Mouse (Mus musculus): ENCODE results near the gene Enpp4. TPM values are rescaled to one million over a fixed set of nuclear protein-coding genes. Genes with fewer than 3 reads are reported as not detected.

The Enpp4 gene
- polyA plus RNA-seq, 1 experiment from 2014 or later, result 4.4 TPM

DNA sequence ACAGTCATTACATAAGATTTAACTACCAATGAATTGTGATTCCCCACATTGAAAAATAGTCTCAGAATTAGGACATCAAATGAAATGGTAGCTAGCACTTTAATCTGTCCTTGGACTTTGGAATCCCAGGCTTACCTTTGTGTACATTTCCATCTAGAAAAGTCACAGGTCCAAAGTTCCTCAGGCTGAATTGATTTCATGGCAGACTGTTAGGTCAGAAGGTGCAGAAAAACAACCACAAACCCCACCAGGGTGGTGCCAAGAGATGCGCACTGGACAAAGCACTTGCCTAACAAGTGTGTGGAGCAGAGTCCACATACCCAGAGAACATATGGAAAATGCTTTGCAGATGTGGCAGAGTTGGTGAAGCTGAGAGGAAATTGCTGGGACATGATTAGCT is 48.5 kb downstream of the Enpp4 start:
- Histone ChIP-seq H3K9me3 (replicated peaks; ENCODE audit: control insufficient read depth, low read length) (no peaks in the 10 kb centered on the region), H3K27me3 (replicated peaks; ENCODE audit: control insufficient read depth, insufficient read depth, low read length) (no peaks in the 10 kb centered on the region), H3K4me1 (ENCODE audit: control insufficient read depth, insufficient read depth, low read length) (no peaks in the 10 kb centered on the region), H3K4me3 (ENCODE audit: low read depth, low read length) (no peak overlapping the region), H3K27ac (ENCODE audit: low read depth, low read length) (no peak overlapping the region), H3K9ac (ENCODE audit: low read length) (no peak overlapping the region), H3K4me2 (ENCODE audit: low read length) (no peak overlapping the region), H3K36me3 (ENCODE audit: control insufficient read depth, insufficient read depth, low read length) (no peaks in the 10 kb centered on the region)
- DNase-seq (ENCODE audit: low spot score) (no peak), ATAC-seq (no peak)
- 98% methylated on average over 1 of the region's 1 CpGs for WGBS

DNA sequence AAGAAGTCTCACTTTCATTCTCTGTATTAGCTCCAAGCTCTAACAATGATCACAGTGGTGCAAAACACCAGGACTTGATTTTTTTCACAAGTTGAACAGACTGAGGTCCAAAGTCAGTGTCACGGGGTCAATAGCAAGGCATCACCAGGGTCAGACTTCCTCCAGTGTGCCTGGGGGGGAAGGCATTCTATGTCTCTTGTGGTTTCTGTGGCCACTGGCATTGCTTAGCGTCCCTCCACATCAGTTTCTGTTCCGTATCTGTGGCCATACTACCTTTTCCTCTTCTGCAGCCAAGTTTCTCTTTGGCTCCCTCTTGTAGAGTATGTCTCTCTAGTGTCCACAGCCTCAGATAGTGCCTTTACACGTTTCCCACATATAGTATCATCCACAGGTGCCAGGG is 52.2 kb downstream of the Enpp4 start:
- Histone ChIP-seq H3K9me3 (replicated peaks; ENCODE audit: control insufficient read depth, low read length) (no peaks in the 10 kb centered on the region), H3K9ac (ENCODE audit: low read length) (no peak overlapping the region), H3K4me3 (ENCODE audit: low read depth, low read length) (no peak overlapping the region), H3K36me3 (ENCODE audit: control insufficient read depth, insufficient read depth, low read length) (no peaks in the 10 kb centered on the region), H3K27ac (ENCODE audit: low read depth, low read length) (no peak overlapping the region), H3K4me2 (ENCODE audit: low read length) (no peak overlapping the region), H3K4me1 (ENCODE audit: control insufficient read depth, insufficient read depth, low read length) (no peaks in the 10 kb centered on the region), H3K27me3 (replicated peaks; ENCODE audit: control insufficient read depth, insufficient read depth, low read length) (no peaks in the 10 kb centered on the region)
- ATAC-seq (no peak), DNase-seq (ENCODE audit: low spot score) (no peak)
- 82% methylated on average over 4 of the region's 4 CpGs for WGBS

Other genes with a start within 250 kb of the Enpp4 start
- 38.4 and 49.6 TPM in 2 replicates for gene Enpp5, start 27.0 kb downstream of the Enpp4 start, polyA plus RNA-seq (2014; fragmentation: Nextera tagmentation; extraction: Ambion mirVana)
- gene Clic5, start 82.8 kb upstream of the Enpp4 start, polyA plus RNA-seq (2014; fragmentation: Nextera tagmentation; extraction: Ambion mirVana), result 0.04 and 0.12 TPM in 2 replicates

All from forebrain, embryonic 14.5 days (tissue).